8 mouse cellular contexts compared by ENCODE assay signal in genomic region chr10:7159061-7159511, GRCm38 (mm10). TPM values are rescaled to one million over a fixed set of nuclear protein-coding genes. Genes with fewer than 3 reads are reported as not detected.
DNase-seq lines count a peak whose midpoint lies in the region; ATAC-seq and TF ChIP-seq lines count a peak whose summit lies in the region.

No protein-coding gene starts in this region.

- TF ChIP-seq CTCF in left cerebral cortex, adult 2 months (IDR thresholded peaks at IDR 0.05): no peak

- peak overlapping the region; percentile 73 for H3K27ac ChIP-seq in left cerebral cortex, adult 2 months
- H3K27ac ChIP-seq in hindbrain, embryonic 12.5 days: peak overlapping the region; percentile 83

- H3K9ac ChIP-seq in hindbrain, embryonic 12.5 days: no peak overlapping the region

- H3K36me3 ChIP-seq in hindbrain, embryonic 12.5 days: no peaks in the 10 kb centered on the region

- peak in 1 of 2 experiments; percentile 23 for DNase-seq in left cerebral cortex, adult 2 months (ENCODE audit: extremely low spot score in 1 of 2, low spot score in 2 of 2)
- DNase-seq in left cerebral cortex, postnatal 10 days (ENCODE audit: extremely low spot score in 1 of 2, low spot score in 2 of 2): no peak
- peak; percentile 12 for DNase-seq in embryo, embryonic 9.5 days (ENCODE audit: extremely low spot score)
- DNase-seq in layer of hippocampus, adult 9-11 months: peak; percentile 25
- DNase-seq in lung, postnatal 25 days (ENCODE audit: low spot score): peak; percentile 69
- DNase-seq in thymus, adult 18-20 months: no peak
- DNase-seq in spleen, postnatal 14 days (ENCODE audit: low spot score in 2 of 2): no peak

- intact Hi-C loops in left cerebral cortex, adult 2 months (cut with DNase I): no loop called here
- intact Hi-C loops in left cerebral cortex, postnatal 10 days (cut with DNase I): no loop called here

- no peaks in the 10 kb centered on the region for H3K9me3 ChIP-seq in hindbrain, embryonic 12.5 days (replicated peaks)

- no peaks in the 10 kb centered on the region for H3K27me3 ChIP-seq in hindbrain, embryonic 12.5 days

- peak overlapping the region; percentile 25 for H3K4me3 ChIP-seq in left cerebral cortex, adult 2 months
- no peak overlapping the region for H3K4me3 ChIP-seq in hindbrain, embryonic 12.5 days

- 40% methylated on average over 7 of the region's 7 CpGs for WGBS in hindbrain, embryonic 12.5 days

- peaks cover 28% of the 10 kb centered on the region for H3K4me1 ChIP-seq in hindbrain, embryonic 12.5 days

- H3K4me2 ChIP-seq in hindbrain, embryonic 12.5 days (replicated peaks): peak overlapping the region; percentile 34

- ATAC-seq in hindbrain, embryonic 12.5 days (ENCODE audit: low FRiP score): peak; percentile 78

RNA-seq across cellular contexts. Expression of gene Cnksr3, which starts 53.0 kb away (rescaled TPM):
- total RNA-seq in left cerebral cortex, adult 2 months (2021): 1 to 10 TPM; 3.9 to 5.2 TPM
- 1 to 10 TPM; 5.4 to 7.8 TPM for total RNA-seq in left cerebral cortex, postnatal 10 days (2021)
- polyA plus RNA-seq in hindbrain, embryonic 12.5 days (2016; fragmentation: Nextera tagmentation; extraction: Ambion mirVana): 7.3 and 7.7 TPM in 2 replicates

Comparison
In these comparisons a context has a peak if more than half of its experiments do, and no peak if none do; other contexts are left out.
1. DNase-seq: peak in embryo, embryonic 9.5 days (single experiment), layer of hippocampus, adult 9-11 months (single experiment) and lung, postnatal 25 days (single experiment); none in left cerebral cortex, postnatal 10 days (0 of 2), thymus, adult 18-20 months (0 of 2) and spleen, postnatal 14 days (0 of 2).